Mouse (Mus musculus) activated CD4-positive, CD25-positive, alpha-beta regulatory T cell, adult 4 months (primary cell): ENCODE measurements around the gene Slfn8. TPM values are rescaled to one million over a fixed set of nuclear protein-coding genes. Genes with fewer than 3 reads are reported as not detected.
"Not testable (repeated sequence)": the region's sequence is repeated elsewhere in the genome, so short reads cannot be mapped to it uniquely, and the experiment has no call there.

Experiments
- ATAC-seq: one replicate; pipeline ENCODE4 v1.8.0; 2017
- polyA plus RNA-seq, 2 experiments: library from polyadenylated mRNA; unstranded; fragments of 100-300 nt; shearing (Covaris generic); gene quantifications; one replicate each; pipeline ENCODE4 v1.2.1; 2017

Slfn8 gene
- polyA plus RNA-seq, 2 experiments from 2014 or later, result 61.2 to 85.7 TPM

- ATAC-seq, result peak; percentile 25
Observed at GRCm38 (mm10) chr11:82991469-82992166, 29.0 kb downstream of the Slfn8 start, which contains the start of gene Slfn9. TSS of gene Slfn9 (minus strand) at chr11:82991830.

GRCm38 (mm10) chr11:82990612-82991385 lies 29.8 kb downstream of the Slfn8 start:
- peak; percentile 70 for ATAC-seq

- no peak for ATAC-seq
Observed at GRCm38 (mm10) chr11:82989357-82989756, 31.3 kb downstream of the Slfn8 start.

GRCm38 (mm10) chr11:82987621-82988020 lies 33.0 kb downstream of the Slfn8 start:
- ATAC-seq, result no peak

- ATAC-seq, result no peak
Observed at GRCm38 (mm10) chr11:82983193-82983592, 37.4 kb downstream of the Slfn8 start.

GRCm38 (mm10) chr11:82982409-82982808 lies 38.2 kb downstream of the Slfn8 start:
- not testable (repeated sequence) for ATAC-seq

- no peak for ATAC-seq
Observed at GRCm38 (mm10) chr11:82973916-82974315, 46.7 kb downstream of the Slfn8 start.

- ATAC-seq, result no peak
Observed at GRCm38 (mm10) chr11:82971590-82971974, 49.0 kb downstream of the Slfn8 start.

- no peak for ATAC-seq
Observed at GRCm38 (mm10) chr11:82970712-82971589, 49.7 kb downstream of the Slfn8 start.

GRCm38 (mm10) chr11:82962215-82962614 lies 58.4 kb downstream of the Slfn8 start:
- no peak for ATAC-seq

- ATAC-seq, result peak; percentile 36
Observed at GRCm38 (mm10) chr11:82961743-82962142, 58.9 kb downstream of the Slfn8 start.

GRCm38 (mm10) chr11:82959613-82960012 lies 61.0 kb downstream of the Slfn8 start:
- no peak for ATAC-seq

GRCm38 (mm10) chr11:82956925-82957324 lies 63.7 kb downstream of the Slfn8 start:
- ATAC-seq, result no peak

- peak; percentile 50 for ATAC-seq
Observed at GRCm38 (mm10) chr11:82954631-82955030, 66.0 kb downstream of the Slfn8 start.

- ATAC-seq, result peak; percentile 80
Observed at GRCm38 (mm10) chr11:82952612-82953542, 67.7 kb downstream of the Slfn8 start.

Other genes starting within 250 kb of the Slfn8 start
- gene Lig3, start 239.7 kb downstream of the Slfn8 start, polyA plus RNA-seq, result 10 to 100 TPM; 15.5 to 18.6 TPM
- 1 to 10 TPM; 7.9 to 9.4 TPM for gene Rffl, start 149.6 kb downstream of the Slfn8 start, polyA plus RNA-seq
- 10 to 100 TPM; 21.4 to 28.1 TPM for gene Rad51d, start 130.2 kb downstream of the Slfn8 start, polyA plus RNA-seq
- gene Fndc8, start 128.7 kb downstream of the Slfn8 start, polyA plus RNA-seq, result under 1 TPM in 1 of 2 experiments, not detected in 1; 0.25 TPM
- 10 to 100 TPM; 34.6 to 37.7 TPM for gene Nle1, start 112.4 kb downstream of the Slfn8 start, polyA plus RNA-seq
- not detected for gene Unc45b, start 110.3 kb downstream of the Slfn8 start, polyA plus RNA-seq
- gene Slfn5, start 69.5 kb downstream of the Slfn8 start, polyA plus RNA-seq, result 10 to 100 TPM; 28.0 to 37.3 TPM
- gene Slfn9, start 29.0 kb downstream of the Slfn8 start, polyA plus RNA-seq, result 10 to 100 TPM; 16.2 to 24.2 TPM
- gene Slfn2, start 44.3 kb upstream of the Slfn8 start, polyA plus RNA-seq, result 100 to 1,000 TPM; 893 to 932 TPM
- gene Slfn1, start 96.0 kb upstream of the Slfn8 start, polyA plus RNA-seq, result 100 to 1,000 TPM; 280 to 284 TPM
- gene Slfn4, start 154.4 kb upstream of the Slfn8 start, polyA plus RNA-seq, result under 1 TPM; 0.19 to 0.44 TPM
- 1 to 10 TPM; 4.1 to 4.6 TPM for gene Slfn3, start 170.5 kb upstream of the Slfn8 start, polyA plus RNA-seq